In genomic region chr4:57275116-57275743, GRCm38 (mm10) we compare ENCODE assay signal across 9 mouse cellular contexts. TPM values are rescaled to one million over a fixed set of nuclear protein-coding genes. Genes with fewer than 3 reads are reported as not detected.
DNase-seq lines count a peak whose midpoint lies in the region; ATAC-seq lines count a peak whose summit lies in the region.
"Had no signal": no experiment of that assay in that cellular context is flagged by ENCODE, and none has a peak within 500 bp of the region (broad histone marks: within the 10 kb centered on the region; RNA-seq: fewer than 3 reads in every experiment).

No protein-coding gene starts in this region.

- no peaks in the 10 kb centered on the region for H3K9me3 ChIP-seq in intestine, embryonic 16.5 days (ENCODE audit: control insufficient read depth, low read length)
- no peaks in the 10 kb centered on the region for H3K9me3 ChIP-seq in limb, embryonic 11.5 days (ENCODE audit: control insufficient read depth, low read length)
- H3K9me3 ChIP-seq in stomach, embryonic 15.5 days = no peaks in the 10 kb centered on the region
- H3K9me3 ChIP-seq: embryonic facial prominence, embryonic 13.5 days had no signal

- H3K27ac ChIP-seq in intestine, embryonic 16.5 days (ENCODE audit: low read length) = no peak overlapping the region
- no peak overlapping the region for H3K27ac ChIP-seq in limb, embryonic 11.5 days (replicated peaks; ENCODE audit: low read depth, low read length)
- no peak overlapping the region for H3K27ac ChIP-seq in stomach, embryonic 15.5 days
- H3K27ac ChIP-seq: embryonic facial prominence, embryonic 13.5 days had no signal

- WGBS in intestine, embryonic 16.5 days = 5% methylated on average over 8 of the region's 8 CpGs
- 14% methylated on average over 8 of the region's 8 CpGs for WGBS in limb, embryonic 11.5 days
- 5% methylated on average over 8 of the region's 8 CpGs for WGBS in stomach, embryonic 15.5 days

- DNase-seq in right cerebral cortex, adult 18-20 months = peak; percentile 64
- no peak for DNase-seq in right cerebral cortex, postnatal 36 days (ENCODE audit: low spot score in 2 of 2)
- DNase-seq in cerebellum, adult 9-10 months = peak; percentile 83
- peak; percentile 86 for DNase-seq in forelimb bud, embryonic 11.5 days (ENCODE audit: low read depth, low spot score)
- peak; percentile 80 for DNase-seq in limb, embryonic 11.5 days (ENCODE audit: low spot score)

- no peak overlapping the region for H3K9ac ChIP-seq in intestine, embryonic 16.5 days (ENCODE audit: low read depth, low read length)
- no peak overlapping the region for H3K9ac ChIP-seq in limb, embryonic 11.5 days (ENCODE audit: low read length)
- H3K9ac ChIP-seq in stomach, embryonic 15.5 days = no peak overlapping the region
- H3K9ac ChIP-seq: embryonic facial prominence, embryonic 13.5 days had no signal

- H3K27me3 ChIP-seq in intestine, embryonic 16.5 days (replicated peaks; ENCODE audit: control insufficient read depth, insufficient read depth, low read length) = no peaks in the 10 kb centered on the region
- no peaks in the 10 kb centered on the region for H3K27me3 ChIP-seq in limb, embryonic 11.5 days (ENCODE audit: control insufficient read depth, insufficient read depth, low read length)
- H3K27me3 ChIP-seq in stomach, embryonic 15.5 days (replicated peaks) = no peaks in the 10 kb centered on the region
- H3K27me3 ChIP-seq: embryonic facial prominence, embryonic 13.5 days had no signal

- H3K4me3 ChIP-seq in intestine, embryonic 16.5 days (ENCODE audit: low read length) = no peak overlapping the region
- H3K4me3 ChIP-seq in limb, embryonic 11.5 days (ENCODE audit: low read depth, low read length) = no peak overlapping the region
- no peak overlapping the region for H3K4me3 ChIP-seq in stomach, embryonic 15.5 days (replicated peaks)
- H3K4me3 ChIP-seq: embryonic facial prominence, embryonic 13.5 days had no signal

- no peaks in the 10 kb centered on the region for H3K36me3 ChIP-seq in intestine, embryonic 16.5 days (ENCODE audit: control insufficient read depth, insufficient read depth, low read length)
- no peaks in the 10 kb centered on the region for H3K36me3 ChIP-seq in limb, embryonic 11.5 days (ENCODE audit: control insufficient read depth, insufficient read depth, low read length)
- no peaks in the 10 kb centered on the region for H3K36me3 ChIP-seq in stomach, embryonic 15.5 days
- H3K36me3 ChIP-seq: embryonic facial prominence, embryonic 13.5 days had no signal

- ATAC-seq in intestine, embryonic 16.5 days = peak; percentile 77
- peak; percentile 66; the same call in 1 of the 2 replicates for ATAC-seq in limb, embryonic 11.5 days (ENCODE audit: insufficient number of reproducible peaks, low FRiP score, low TSS enrichment, low read depth)
- peak; percentile 71 for ATAC-seq in monocyte, adult 5-6 weeks (replicated peaks; ENCODE audit: insufficient number of reproducible peaks, low FRiP score, low TSS enrichment, poor library complexity, severe bottlenecking)
- ATAC-seq in stomach, embryonic 15.5 days (ENCODE audit: insufficient read depth, low FRiP score, low read depth) = peak; percentile 54; the same call in 1 of the 2 replicates

- H3K4me1 ChIP-seq in intestine, embryonic 16.5 days (ENCODE audit: control insufficient read depth, insufficient read depth, low read length) = peaks cover 19% of the 10 kb centered on the region
- peaks cover 10% of the 10 kb centered on the region; the same call in 1 of the 2 replicates for H3K4me1 ChIP-seq in limb, embryonic 11.5 days (ENCODE audit: control insufficient read depth, insufficient read depth, low read length)
- peaks cover 11% of the 10 kb centered on the region; the same call in 1 of the 2 replicates for H3K4me1 ChIP-seq in stomach, embryonic 15.5 days

- H3K4me2 ChIP-seq in intestine, embryonic 16.5 days (ENCODE audit: low read depth, low read length) = no peak overlapping the region
- no peak overlapping the region for H3K4me2 ChIP-seq in limb, embryonic 11.5 days (ENCODE audit: low read depth, severe bottlenecking)
- no peak overlapping the region for H3K4me2 ChIP-seq in stomach, embryonic 15.5 days
- H3K4me2 ChIP-seq: embryonic facial prominence, embryonic 13.5 days had no signal

RNA-seq across cellular contexts. Expression of gene Ptpn3, which starts 26.4 kb away (rescaled TPM):
- polyA plus RNA-seq in intestine, embryonic 16.5 days (2015; fragmentation: Nextera tagmentation; extraction: Ambion mirVana) = 8.5 and 10.1 TPM in 2 replicates
- polyA plus RNA-seq in limb, embryonic 11.5 days (2014; fragmentation: Nextera tagmentation; extraction: Ambion mirVana) = 0.73 and 1.2 TPM in 2 replicates
- total RNA-seq in monocyte, adult 5-6 weeks (2017) = 0.19 to 11.0 TPM (median 2.2 TPM) in 3 replicates
- 8.6 and 9.0 TPM in 2 replicates for polyA plus RNA-seq in stomach, embryonic 15.5 days (2015; fragmentation: Nextera tagmentation; extraction: Ambion mirVana)

Comparison
In these comparisons a context has a peak if more than half of its experiments do, and no peak if none do; other contexts are left out.
1. DNase-seq: peak in right cerebral cortex, adult 18-20 months (single experiment), cerebellum, adult 9-10 months (single experiment), forelimb bud, embryonic 11.5 days (single experiment) and limb, embryonic 11.5 days (single experiment); none in right cerebral cortex, postnatal 36 days (0 of 2).
2. Peak in every context shown above with its lines, with median percentiles within 50 percentile points of each other: ATAC-seq.